Mouse (Mus musculus) kidney, embryonic 15.5 days (tissue): ENCODE results near the gene Syn3. TPM values are rescaled to one million over a fixed set of nuclear protein-coding genes. Genes with fewer than 3 reads are reported as not detected.

Experiments
- ATAC-seq: fragments of 200-750 bp; cut with Nextera tagmentation; replicated peaks from 2 replicates; pipeline ENCODE4 v1.8.0; 2017; ENCODE audit warnings: moderate TSS enrichment; ENCODE audit not compliant: low FRiP score
- H3K27ac ChIP-seq: fragments of 300-500 bp; sonication (generic); 2 replicates; pipeline ENCODE4 v1.5.1; 2015; ENCODE audit warnings: mild to moderate bottlenecking, inconsistent platforms
- H3K27me3 ChIP-seq: fragments of 300-500 bp; sonication (generic); 2 replicates; pipeline ENCODE4 v1.6.1; 2015; ENCODE audit warnings: inconsistent platforms
- H3K36me3 ChIP-seq: fragments of 300-500 bp; sonication (generic); 2 replicates; pipeline ENCODE4 v1.6.1; 2015; ENCODE audit warnings: inconsistent platforms
- H3K4me1 ChIP-seq: fragments of 300-500 bp; sonication (generic); 2 replicates; pipeline ENCODE4 v1.6.1; 2015; ENCODE audit warnings: inconsistent platforms
- H3K4me2 ChIP-seq: fragments of 300-500 bp; sonication (generic); 2 replicates; pipeline ENCODE4 v1.6.1; 2015; ENCODE audit warnings: moderate library complexity, mild to moderate bottlenecking, inconsistent platforms
- H3K4me3 ChIP-seq: fragments of 300-500 bp; sonication (generic); replicated peaks from 2 replicates; pipeline ENCODE4 v1.5.1; 2015; ENCODE audit warnings: mild to moderate bottlenecking, inconsistent platforms
- H3K9ac ChIP-seq: fragments of 300-500 bp; sonication (generic); 2 replicates; pipeline ENCODE4 v1.6.1; 2015; ENCODE audit warnings: mild to moderate bottlenecking, inconsistent platforms
- H3K9me3 ChIP-seq: fragments of 300-500 bp; sonication (generic); replicated peaks from 2 replicates; pipeline ENCODE4 v1.6.1; 2016; ENCODE audit warnings: inconsistent platforms
- WGBS: fragments of 180-500 bp; shearing (Covaris S2); methylation state at CpG from one replicate; pipeline ENCODE4 v1.1.7; 2015; ENCODE audit warnings: mixed read lengths; 5-methylcytosine and 5-hydroxymethylcytosine counted together
- polyA plus RNA-seq: library from polyadenylated mRNA; unstranded; fragments of >200 nt; fragmentation: Nextera tagmentation; extraction: Ambion mirVana; gene quantifications from 2 replicates; pipeline ENCODE4 v1.2.1, GENCODE M21; 2015

Gene Syn3
- polyA plus RNA-seq, 1 experiment from 2014 or later: 8.1 TPM

GRCm38 (mm10) chr10:86485971-86486370 is 12.7 kb downstream of the Syn3 start:
- H3K9me3 ChIP-seq: no peaks in the 10 kb centered on the region
- 0 out of 2 replicates have a peak, but pooled peaks cover 6% of the 10 kb centered on the region for H3K4me1 ChIP-seq
- no peak overlapping the region for H3K4me2 ChIP-seq
- no peaks in the 10 kb centered on the region for H3K27me3 ChIP-seq
- no peak overlapping the region for H3K27ac ChIP-seq
- no peaks in the 10 kb centered on the region for H3K36me3 ChIP-seq
- no peak for ATAC-seq
- 78% methylated on average over 4 of the region's 4 CpGs for WGBS
- no peak overlapping the region for H3K9ac ChIP-seq
- H3K4me3 ChIP-seq: no peak overlapping the region

DNA sequence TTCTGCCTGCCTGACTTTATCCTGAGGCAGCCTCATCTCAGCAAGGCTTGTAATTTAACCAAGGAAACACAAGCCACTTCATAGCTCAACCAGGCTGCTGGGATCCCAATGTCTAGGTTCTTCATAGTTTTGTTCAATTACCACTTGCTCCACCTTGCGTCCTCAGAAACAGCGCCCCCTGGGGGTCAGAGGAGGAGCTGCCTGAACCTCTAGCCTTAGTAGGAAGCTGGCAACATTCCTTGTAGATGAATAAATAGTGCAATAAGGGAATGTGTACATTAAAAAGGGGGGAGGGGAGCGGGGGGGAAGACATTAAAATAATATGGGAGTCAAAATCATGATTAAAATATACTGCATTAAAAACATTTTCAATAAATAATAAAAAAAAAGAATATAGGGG is 14.7 kb downstream of the Syn3 start:
- Histone ChIP-seq H3K4me2 (no peak overlapping the region), H3K9ac (no peak overlapping the region), H3K27me3 (no peaks in the 10 kb centered on the region), H3K4me1 (0 out of 2 replicates have a peak, but pooled peaks cover 12% of the 10 kb centered on the region), H3K4me3 (no peak overlapping the region), H3K27ac (no peak overlapping the region), H3K9me3 (no peaks in the 10 kb centered on the region), H3K36me3 (no peaks in the 10 kb centered on the region)
- WGBS: 34% methylated on average over 3 of the region's 3 CpGs
- no peak for ATAC-seq

DNA sequence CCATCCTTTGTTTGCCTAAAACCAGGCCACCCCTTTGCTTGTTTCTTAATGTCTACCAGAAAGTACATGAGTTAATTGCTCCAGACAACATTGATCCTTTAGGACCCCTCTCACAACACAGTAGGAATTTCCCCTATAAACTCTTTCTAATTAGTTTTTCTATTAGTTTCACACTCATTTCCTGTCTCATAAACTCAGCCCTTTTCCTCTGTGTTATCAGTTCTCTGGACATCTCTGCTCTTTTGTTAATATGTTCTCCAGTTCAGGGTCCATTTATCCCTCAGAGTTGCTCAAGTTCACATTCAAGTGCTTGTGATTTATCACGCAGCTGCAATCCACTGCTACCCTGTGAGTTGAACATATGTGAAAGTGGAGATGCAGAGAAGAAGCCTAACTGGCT is 16.2 kb downstream of the Syn3 start:
- Histone ChIP-seq H3K9ac (no peak overlapping the region), H3K4me3 (no peak overlapping the region), H3K27ac (peak overlapping the region; percentile 10; the same call in 1 of the 2 replicates), H3K27me3 (no peaks in the 10 kb centered on the region), H3K4me2 (no peak overlapping the region), H3K36me3 (no peaks in the 10 kb centered on the region), H3K9me3 (no peaks in the 10 kb centered on the region), H3K4me1 (0 out of 2 replicates have a peak, but pooled peaks cover 12% of the 10 kb centered on the region)
- no peak for ATAC-seq
- WGBS: 29% methylated on average over 1 of the region's 1 CpGs

- Histone ChIP-seq H3K4me2 (no peak overlapping the region), H3K27ac (no peak overlapping the region), H3K9ac (no peak overlapping the region), H3K27me3 (no peaks in the 10 kb centered on the region), H3K9me3 (no peaks in the 10 kb centered on the region), H3K4me1 (0 out of 2 replicates have a peak, but pooled peaks cover 12% of the 10 kb centered on the region), H3K4me3 (no peak overlapping the region), H3K36me3 (no peaks in the 10 kb centered on the region)
- 92% methylated on average over 6 of the region's 6 CpGs for WGBS
- no peak for ATAC-seq
These were observed 18.0 kb downstream of the Syn3 start for GRCm38 (mm10) chr10:86480711-86481110.

- 0 out of 2 replicates have a peak, but pooled peaks have one; percentile 22 for ATAC-seq
- no peaks in the 10 kb centered on the region for H3K36me3 ChIP-seq
- 27% methylated on average over 4 of the region's 4 CpGs for WGBS
- H3K9me3 ChIP-seq: no peaks in the 10 kb centered on the region
- no peak overlapping the region for H3K4me2 ChIP-seq
- no peaks in the 10 kb centered on the region for H3K27me3 ChIP-seq
- H3K27ac ChIP-seq: no peak overlapping the region
- H3K9ac ChIP-seq: no peak overlapping the region
- H3K4me3 ChIP-seq: no peak overlapping the region
- H3K4me1 ChIP-seq: 0 out of 2 replicates have a peak, but pooled peaks cover 12% of the 10 kb centered on the region
These were observed 19.0 kb downstream of the Syn3 start for GRCm38 (mm10) chr10:86479718-86480121.

- Histone ChIP-seq H3K27ac (no peak overlapping the region), H3K27me3 (no peaks in the 10 kb centered on the region), H3K9ac (no peak overlapping the region), H3K4me3 (no peak overlapping the region), H3K4me1 (0 out of 2 replicates have a peak, but pooled peaks cover 6% of the 10 kb centered on the region), H3K9me3 (no peaks in the 10 kb centered on the region), H3K4me2 (no peak overlapping the region), H3K36me3 (no peaks in the 10 kb centered on the region)
- 85% methylated on average over 7 of the region's 7 CpGs for WGBS
- no peak for ATAC-seq
These were observed 22.0 kb downstream of the Syn3 start for GRCm38 (mm10) chr10:86476720-86477119.

GRCm38 (mm10) chr10:86475270-86475669 is 23.4 kb downstream of the Syn3 start:
- H3K9ac ChIP-seq: no peak overlapping the region
- no peaks in the 10 kb centered on the region for H3K36me3 ChIP-seq
- no peak overlapping the region for H3K27ac ChIP-seq
- WGBS: 94% methylated on average over 5 of the region's 5 CpGs
- no peaks in the 10 kb centered on the region for H3K27me3 ChIP-seq
- no peaks in the 10 kb centered on the region for H3K9me3 ChIP-seq
- H3K4me2 ChIP-seq: no peak overlapping the region
- H3K4me1 ChIP-seq: 0 out of 2 replicates have a peak, but pooled peaks cover 6% of the 10 kb centered on the region
- no peak for ATAC-seq
- no peak overlapping the region for H3K4me3 ChIP-seq

DNA sequence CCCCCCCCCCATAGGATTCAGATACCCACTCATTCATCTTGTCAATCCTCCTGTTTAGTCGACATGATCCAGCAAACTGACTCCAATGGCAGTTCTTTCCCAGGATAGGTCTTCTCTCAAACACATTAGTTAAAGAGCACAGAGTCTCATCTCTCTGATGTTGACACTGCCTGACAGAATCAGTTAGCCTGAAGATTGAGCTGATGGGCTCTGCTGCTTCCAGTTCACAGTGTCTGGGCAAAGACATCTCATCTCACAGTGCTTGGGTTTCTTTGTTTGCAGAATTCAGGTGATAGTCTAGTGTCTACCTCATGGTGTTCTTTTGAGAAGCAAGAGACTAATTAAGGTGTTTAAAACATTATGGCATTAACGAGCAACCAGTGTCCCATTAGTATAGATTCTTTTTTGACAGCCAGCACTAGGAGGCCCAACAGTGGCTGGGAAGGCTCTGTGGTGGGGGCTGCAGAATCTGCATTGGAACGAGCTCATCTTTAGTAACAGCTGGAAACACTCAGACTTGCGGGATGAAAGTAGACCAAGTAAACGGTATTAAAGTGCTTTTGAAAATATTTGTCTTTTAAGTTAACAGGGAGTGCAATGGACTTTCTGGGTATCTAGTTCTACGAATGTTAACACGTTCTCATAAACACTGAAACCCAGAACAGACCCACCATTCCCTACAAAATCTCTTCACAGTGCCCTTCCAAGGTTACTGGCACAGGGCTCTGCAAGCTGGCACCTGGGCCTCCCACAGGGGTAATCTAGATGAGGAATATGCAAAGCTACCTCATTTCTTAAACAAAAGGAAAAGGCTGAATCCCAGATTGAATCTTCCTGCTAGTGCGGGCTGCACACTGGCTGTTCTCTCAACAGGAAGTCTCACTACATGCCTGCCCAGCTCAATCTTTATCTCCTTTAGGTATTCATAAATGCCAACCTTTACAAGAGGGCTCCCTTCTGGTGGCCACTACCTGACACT is 24.2 kb downstream of the Syn3 start:
- WGBS: 48% methylated on average over 8 of the region's 8 CpGs
- no peaks in the 10 kb centered on the region for H3K27me3 ChIP-seq
- H3K9me3 ChIP-seq: no peaks in the 10 kb centered on the region
- no peak; the same call in 1 of the 2 replicates for ATAC-seq
- no peaks in the 10 kb centered on the region for H3K36me3 ChIP-seq
- no peak overlapping the region for H3K9ac ChIP-seq
- H3K27ac ChIP-seq: 0 out of 2 replicates have a peak overlapping the region, but pooled peaks have one; percentile 41
- H3K4me2 ChIP-seq: no peak overlapping the region
- no peaks in the 10 kb centered on the region for H3K4me1 ChIP-seq
- no peak overlapping the region for H3K4me3 ChIP-seq

DNA sequence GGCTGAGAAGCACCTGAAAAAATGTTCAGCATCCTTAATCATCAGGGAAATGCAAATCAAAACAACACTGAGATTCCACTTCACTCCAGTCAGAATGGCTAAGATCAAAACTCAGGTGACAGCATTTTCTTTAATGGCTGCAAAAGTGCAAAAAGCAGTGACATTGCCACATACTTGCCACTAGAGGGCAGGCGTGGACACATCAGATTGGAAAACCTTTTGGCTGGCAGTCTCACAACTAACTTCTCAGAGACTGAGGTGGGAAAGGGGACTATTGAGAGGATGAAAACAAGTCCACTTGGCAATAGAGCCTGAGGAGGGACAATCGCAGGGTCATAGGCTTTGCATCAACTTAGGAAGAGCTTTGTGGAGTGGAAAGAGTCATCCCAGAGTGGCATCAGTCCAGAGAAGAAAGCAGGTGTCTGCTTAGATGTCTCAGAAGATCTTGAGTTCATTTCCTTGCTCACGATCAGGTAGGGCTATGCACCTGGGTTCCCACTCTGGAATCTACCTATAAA is 25.0 kb downstream of the Syn3 start:
- Histone ChIP-seq H3K36me3 (no peaks in the 10 kb centered on the region), H3K4me3 (no peak overlapping the region), H3K4me1 (no peaks in the 10 kb centered on the region), H3K9ac (no peak overlapping the region), H3K9me3 (no peaks in the 10 kb centered on the region), H3K4me2 (no peak overlapping the region), H3K27ac (no peak overlapping the region), H3K27me3 (no peaks in the 10 kb centered on the region)
- ATAC-seq: no peak
- 36% methylated on average over 3 of the region's 3 CpGs for WGBS

DNA sequence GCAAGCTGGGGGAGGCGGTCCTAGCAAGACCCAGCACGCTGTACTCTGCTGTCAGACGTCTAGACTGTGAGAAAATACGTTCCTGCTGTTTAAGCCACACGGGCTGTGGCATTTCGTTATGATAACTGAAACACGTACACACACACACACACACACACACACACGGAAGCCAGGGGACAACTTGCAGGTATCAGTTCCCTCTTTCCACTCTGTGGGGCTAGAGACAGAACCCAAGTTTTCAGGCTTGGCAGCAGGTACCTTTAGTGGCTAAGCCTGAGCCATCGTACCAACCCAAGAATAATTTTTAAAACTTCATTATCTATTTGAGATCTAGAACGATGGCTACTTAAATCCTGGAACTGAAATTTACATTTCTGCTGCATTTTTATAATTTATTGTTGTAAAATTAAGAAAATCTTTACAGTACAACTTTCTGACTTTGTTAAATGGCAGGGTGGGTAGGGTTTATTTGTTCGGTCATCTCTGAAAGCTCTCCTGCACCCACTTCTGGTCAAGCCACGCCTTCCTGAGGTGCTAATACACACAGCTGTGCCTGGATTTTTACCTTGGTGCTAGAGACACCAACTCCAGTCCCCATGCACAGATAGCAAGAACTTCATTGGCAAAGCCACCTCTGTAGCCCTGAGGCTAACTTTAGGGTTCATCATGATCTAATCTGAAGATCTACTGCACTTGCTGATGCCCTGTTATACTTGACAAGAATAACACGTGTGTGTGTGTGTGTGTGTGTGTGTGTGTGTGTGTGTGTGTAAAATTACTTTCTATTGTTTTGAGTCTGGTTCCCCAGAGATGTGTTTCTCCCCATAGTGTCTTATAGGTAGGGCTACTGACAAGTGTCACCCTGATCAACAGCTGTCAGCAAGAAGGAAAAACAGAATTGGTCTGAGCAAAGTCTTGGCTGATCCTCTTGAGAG is 29.8 kb downstream of the Syn3 start:
- Histone ChIP-seq H3K4me2 (no peak overlapping the region), H3K36me3 (peaks cover 5% of the 10 kb centered on the region), H3K4me3 (no peak overlapping the region), H3K27me3 (no peaks in the 10 kb centered on the region), H3K9me3 (no peaks in the 10 kb centered on the region), H3K27ac (no peak overlapping the region), H3K9ac (no peak overlapping the region), H3K4me1 (no peaks in the 10 kb centered on the region)
- 67% methylated on average over 13 of the region's 13 CpGs for WGBS
- ATAC-seq: no peak

DNA sequence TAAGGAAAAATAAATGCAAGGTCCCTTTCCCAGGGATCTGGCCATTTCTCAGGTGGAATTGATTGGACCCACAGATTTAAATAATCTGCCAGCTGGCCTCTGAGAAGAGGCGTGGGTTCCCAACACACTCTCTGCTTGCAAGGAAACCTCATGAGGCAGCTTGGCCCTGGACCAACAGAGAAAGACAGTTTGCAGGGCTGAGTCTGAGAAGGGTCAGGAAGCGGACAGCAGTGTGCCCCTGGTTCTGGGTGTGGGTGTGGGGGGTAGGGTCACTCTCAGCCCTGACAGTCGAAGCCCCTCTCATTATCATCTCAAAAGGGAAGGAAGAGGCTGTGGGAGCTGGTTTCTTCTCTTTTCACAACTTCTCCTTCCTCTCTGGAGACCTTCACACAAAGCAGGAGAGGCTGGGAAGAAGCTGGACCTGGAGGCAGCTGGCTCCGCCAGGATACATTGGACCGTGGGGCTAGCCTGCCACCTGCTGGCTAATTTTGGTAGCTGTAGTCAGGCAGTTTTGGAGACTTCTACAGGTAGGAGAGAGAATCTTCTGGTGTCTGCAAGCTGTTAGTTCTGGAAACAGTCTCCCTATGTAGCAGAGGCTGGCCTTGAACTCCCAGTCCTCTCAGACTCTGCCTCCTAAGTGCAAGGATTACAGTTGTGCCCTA is 35.0 kb downstream of the Syn3 start:
- Histone ChIP-seq H3K9ac (no peak overlapping the region), H3K4me1 (peaks cover 6% of the 10 kb centered on the region), H3K36me3 (peaks cover 7% of the 10 kb centered on the region), H3K27me3 (no peaks in the 10 kb centered on the region), H3K4me2 (no peak overlapping the region), H3K9me3 (no peaks in the 10 kb centered on the region), H3K27ac (no peak overlapping the region), H3K4me3 (no peak overlapping the region)
- ATAC-seq: peak; percentile 66; the same call in 1 of the 2 replicates
- 32% methylated on average over 5 of the region's 5 CpGs for WGBS
